Mouse (Mus musculus) intestine, embryonic 14.5 days (tissue): ENCODE data around the gene Tnfrsf23. TPM values are rescaled to one million over a fixed set of nuclear protein-coding genes. Genes with fewer than 3 reads are reported as not detected.

Experiments used
- polyA plus RNA-seq: library from polyadenylated mRNA; unstranded; fragments of >200 nt; fragmentation: Nextera tagmentation; extraction: Ambion mirVana; gene quantifications from 2 replicates; pipeline ENCODE4 v1.2.1, GENCODE M21; 2014

Gene Tnfrsf23
- polyA plus RNA-seq, 1 experiment from 2014 or later = 1.1 TPM

Other genes starting within 250 kb of the Tnfrsf23 start
- gene Cdkn1c, start 224.8 kb downstream of the Tnfrsf23 start, polyA plus RNA-seq = 639 and 672 TPM in 2 replicates
- 6.8 and 8.7 TPM in 2 replicates for gene Slc22a18, start 212.1 kb downstream of the Tnfrsf23 start, polyA plus RNA-seq
- 9.2 and 15.3 TPM in 2 replicates for gene Phlda2, start 182.7 kb downstream of the Tnfrsf23 start, polyA plus RNA-seq
- gene Nap1l4, start 136.8 kb downstream of the Tnfrsf23 start, polyA plus RNA-seq = 112 and 125 TPM in 2 replicates
- gene Cars, start 85.8 kb downstream of the Tnfrsf23 start, polyA plus RNA-seq = 53.9 and 56.5 TPM in 2 replicates
- gene Tnfrsf26, start 57.1 kb downstream of the Tnfrsf23 start, polyA plus RNA-seq = 0.30 and 0.55 TPM in 2 replicates
- gene Tnfrsf22, start 36.2 kb downstream of the Tnfrsf23 start, polyA plus RNA-seq = 8.6 and 9.1 TPM in 2 replicates
- 34.9 and 39.7 TPM in 2 replicates for gene Osbpl5, start 71.1 kb upstream of the Tnfrsf23 start, polyA plus RNA-seq
- gene Mrgprg, start 81.1 kb upstream of the Tnfrsf23 start, polyA plus RNA-seq = not detected in 2 replicates
- 2.3 and 2.4 TPM in 2 replicates for gene Mrgpre, start 98.6 kb upstream of the Tnfrsf23 start, polyA plus RNA-seq
- gene Nadsyn1, start 137.0 kb upstream of the Tnfrsf23 start, polyA plus RNA-seq = 11.7 and 12.3 TPM in 2 replicates
- gene Dhcr7, start 137.3 kb upstream of the Tnfrsf23 start, polyA plus RNA-seq = 80.4 and 84.3 TPM in 2 replicates
- not detected in 2 replicates for gene Gm498, start 181.0 kb upstream of the Tnfrsf23 start, polyA plus RNA-seq